Mouse (Mus musculus) midbrain, embryonic 12.5 days (tissue): ENCODE data around the gene Prnp. TPM values are rescaled to one million over a fixed set of nuclear protein-coding genes. Genes with fewer than 3 reads are reported as not detected.

ENCODE experiments used
- ATAC-seq: fragments of 200-750 bp; cut with Nextera tagmentation; 2 replicates; pipeline ENCODE4 v1.8.0; 2017; ENCODE audit warnings: low read depth, moderate TSS enrichment, moderate library complexity; ENCODE audit not compliant: low FRiP score
- H3K27ac ChIP-seq: fragments of 300-500 bp; sonication (generic); replicated peaks from 2 replicates; pipeline ENCODE4 v1.5.1; 2016; ENCODE audit warnings: mild to moderate bottlenecking
- H3K27me3 ChIP-seq: fragments of 300-500 bp; sonication (generic); 2 replicates; pipeline ENCODE4 v1.6.1; 2016; ENCODE audit warnings: mild to moderate bottlenecking
- H3K36me3 ChIP-seq: fragments of 300-500 bp; sonication (generic); 2 replicates; pipeline ENCODE4 v1.6.1; 2016
- H3K4me1 ChIP-seq: fragments of 300-500 bp; sonication (generic); 2 replicates; pipeline ENCODE4 v1.6.1; 2016
- H3K4me2 ChIP-seq: fragments of 300-500 bp; sonication (generic); replicated peaks from 2 replicates; pipeline ENCODE4 v1.6.1; 2016; ENCODE audit warnings: mild to moderate bottlenecking, moderate library complexity
- H3K4me3 ChIP-seq: fragments of 300-500 bp; sonication (generic); 2 replicates; pipeline ENCODE4 v1.5.1; 2016; ENCODE audit warnings: mild to moderate bottlenecking
- H3K9ac ChIP-seq: fragments of 300-500 bp; sonication (generic); replicated peaks from 2 replicates; pipeline ENCODE4 v1.6.1; 2016; ENCODE audit warnings: mild to moderate bottlenecking, moderate library complexity
- H3K9me3 ChIP-seq: fragments of 300-500 bp; sonication (generic); 2 replicates; pipeline ENCODE4 v1.6.1; 2016; ENCODE audit warnings: mild to moderate bottlenecking
- WGBS: fragments of 180-500 bp; shearing (Covaris S2); methylation state at CpG from one replicate; pipeline ENCODE4 v1.1.7; 2016; 5-methylcytosine and 5-hydroxymethylcytosine counted together
- polyA plus RNA-seq: library from polyadenylated mRNA; unstranded; fragments of >200 nt; fragmentation: Nextera tagmentation; extraction: Ambion mirVana; gene quantifications from 2 replicates; pipeline ENCODE4 v1.2.1, GENCODE M21; 2016

Gene Prnp
- polyA plus RNA-seq, 1 experiment from 2014 or later, result 58.9 TPM

- no peak for ATAC-seq
- WGBS, result 57% methylated on average over 3 of the region's 3 CpGs
- Histone ChIP-seq H3K4me2 (no peak overlapping the region), H3K9ac (no peak overlapping the region), H3K36me3 (no peaks in the 10 kb centered on the region), H3K4me1 (no peaks in the 10 kb centered on the region), H3K9me3 (no peaks in the 10 kb centered on the region), H3K4me3 (no peak overlapping the region), H3K27me3 (no peaks in the 10 kb centered on the region), H3K27ac (no peak overlapping the region)
Observed at GRCm38 (mm10) chr2:131987950-131988349, 78.2 kb downstream of the Prnp start.

Other genes with a start within 250 kb of the Prnp start
- not detected in 2 replicates for gene Erv3, start 50.2 kb upstream of the Prnp start, polyA plus RNA-seq
- gene Prn, start within 50 bp of the Prnp start, polyA plus RNA-seq, result not detected in 2 replicates
- 7.4 and 8.1 TPM in 2 replicates for gene Prnd, start 40.9 kb downstream of the Prnp start, polyA plus RNA-seq
- gene Rassf2, start 120.3 kb downstream of the Prnp start, polyA plus RNA-seq, result 35.2 and 36.6 TPM in 2 replicates
- gene Slc23a2, start 235.2 kb downstream of the Prnp start, polyA plus RNA-seq, result 17.5 and 18.5 TPM in 2 replicates